Mouse (Mus musculus) stomach, embryonic 16.5 days (tissue): ENCODE data around the gene Il17d. TPM values are rescaled to one million over a fixed set of nuclear protein-coding genes. Genes with fewer than 3 reads are reported as not detected.

ENCODE experiments used
- ATAC-seq: fragments of 200-750 bp; cut with Nextera tagmentation; 2 replicates; pipeline ENCODE4 v1.8.0; 2017; ENCODE audit warnings: moderate number of reproducible peaks, moderate TSS enrichment; ENCODE audit not compliant: insufficient read depth, low FRiP score
- H3K27ac ChIP-seq: fragments of 300-500 bp; sonication (generic); 2 replicates; pipeline ENCODE4 v1.5.1; 2014; ENCODE audit warnings: low read length
- H3K27me3 ChIP-seq: fragments of 300-500 bp; sonication (generic); 2 replicates; pipeline ENCODE4 v1.6.1; 2014; ENCODE audit warnings: low read length, control low read depth, mixed read lengths; ENCODE audit not compliant: control insufficient read depth, insufficient read depth
- H3K36me3 ChIP-seq: fragments of 300-500 bp; sonication (generic); 2 replicates; pipeline ENCODE4 v1.6.1; 2014; ENCODE audit warnings: low read length; ENCODE audit not compliant: control insufficient read depth, insufficient read depth
- H3K4me1 ChIP-seq: fragments of 300-500 bp; sonication (generic); 2 replicates; pipeline ENCODE4 v1.6.1; 2014; ENCODE audit warnings: low read length, control low read depth, mixed read lengths; ENCODE audit not compliant: control insufficient read depth, insufficient read depth
- H3K4me2 ChIP-seq: fragments of 300-500 bp; sonication (generic); 2 replicates; pipeline ENCODE4 v1.6.1; 2014; ENCODE audit warnings: low read depth, low read length, mixed read lengths
- H3K4me3 ChIP-seq: fragments of 300-500 bp; sonication (generic); replicated peaks from 2 replicates; pipeline ENCODE4 v1.5.1; 2014; ENCODE audit warnings: mild to moderate bottlenecking, low read length
- H3K9ac ChIP-seq: fragments of 300-500 bp; sonication (generic); 2 replicates; pipeline ENCODE4 v1.6.1; 2014; ENCODE audit warnings: low read length
- H3K9me3 ChIP-seq: fragments of 300-500 bp; sonication (generic); replicated peaks from 2 replicates; pipeline ENCODE4 v1.6.1; 2016; ENCODE audit warnings: low read length, control low read depth; ENCODE audit not compliant: control insufficient read depth
- WGBS: fragments of 180-500 bp; shearing (Covaris S2); extraction: QIAGEN DNeasy Blood & Tissue Kit; methylation state at CpG from one replicate; pipeline ENCODE4 v1.1.7; 2014; 5-methylcytosine and 5-hydroxymethylcytosine counted together
- polyA plus RNA-seq: library from polyadenylated mRNA; unstranded; fragments of >200 nt; fragmentation: Nextera tagmentation; extraction: Ambion mirVana; gene quantifications from 2 replicates; pipeline ENCODE4 v1.2.1, GENCODE M21; 2015

Il17d gene
- polyA plus RNA-seq, 1 experiment from 2014 or later = 3.2 TPM

- no peak overlapping the region for H3K27ac ChIP-seq
- 50% methylated on average over 3 of the region's 3 CpGs for WGBS
- H3K27me3 ChIP-seq = no peaks in the 10 kb centered on the region
Measured at GRCm38 (mm10) chr14:57533214-57533613, 8.6 kb downstream of the Il17d start.

GRCm38 (mm10) chr14:57533841-57534240 is 9.3 kb downstream of the Il17d start:
- ATAC-seq = no peak
- H3K9me3 ChIP-seq = no peaks in the 10 kb centered on the region
- H3K4me3 ChIP-seq = no peak overlapping the region
- 36% methylated on average over 11 of the region's 11 CpGs for WGBS
- H3K4me1 ChIP-seq = peaks cover 36% of the 10 kb centered on the region
- H3K4me2 ChIP-seq = no peak overlapping the region
- 0 out of 2 replicates have a peak overlapping the region, but pooled peaks have one; percentile 92 for H3K27ac ChIP-seq
- H3K27me3 ChIP-seq = no peaks in the 10 kb centered on the region
- H3K9ac ChIP-seq = no peak overlapping the region
- H3K36me3 ChIP-seq = no peaks in the 10 kb centered on the region

More at GRCm38 (mm10) chr14:57533214-57533613, 8.6 kb downstream of the Il17d start:
- Histone ChIP-seq H3K9ac (no peak overlapping the region), H3K4me1 (peaks cover 36% of the 10 kb centered on the region), H3K4me3 (no peak overlapping the region), H3K9me3 (no peaks in the 10 kb centered on the region), H3K4me2 (no peak overlapping the region), H3K36me3 (no peaks in the 10 kb centered on the region)
- no peak for ATAC-seq

GRCm38 (mm10) chr14:57534346-57534745 is 9.8 kb downstream of the Il17d start:
- H3K4me2 ChIP-seq = 0 out of 2 replicates have a peak overlapping the region, but pooled peaks have one; percentile 5
- H3K4me3 ChIP-seq = no peak overlapping the region
- WGBS = 20% methylated on average over 5 of the region's 5 CpGs
- no peak for ATAC-seq
- peak overlapping the region; percentile 44; the same call in 1 of the 2 replicates for H3K9ac ChIP-seq
- H3K27ac ChIP-seq = peak overlapping the region; percentile 92
- peaks cover 36% of the 10 kb centered on the region for H3K4me1 ChIP-seq
- H3K36me3 ChIP-seq = no peaks in the 10 kb centered on the region
- H3K9me3 ChIP-seq = no peaks in the 10 kb centered on the region
- H3K27me3 ChIP-seq = no peaks in the 10 kb centered on the region

GRCm38 (mm10) chr14:57534961-57535360 is 10.4 kb downstream of the Il17d start:
- peak overlapping the region; percentile 92 for H3K27ac ChIP-seq
- H3K4me3 ChIP-seq = no peak overlapping the region
- H3K4me2 ChIP-seq = peak overlapping the region; percentile 5; the same call in 1 of the 2 replicates
- 21% methylated on average over 8 of the region's 8 CpGs for WGBS
- H3K9me3 ChIP-seq = no peaks in the 10 kb centered on the region
- peak; percentile 80; the same call in 1 of the 2 replicates for ATAC-seq
- peaks cover 36% of the 10 kb centered on the region for H3K4me1 ChIP-seq
- no peaks in the 10 kb centered on the region for H3K36me3 ChIP-seq
- H3K9ac ChIP-seq = peak overlapping the region; percentile 44; the same call in 1 of the 2 replicates
- H3K27me3 ChIP-seq = no peaks in the 10 kb centered on the region

GRCm38 (mm10) chr14:57535646-57536045 is 11.1 kb downstream of the Il17d start:
- Histone ChIP-seq H3K36me3 (no peaks in the 10 kb centered on the region), H3K9me3 (no peaks in the 10 kb centered on the region), H3K27ac (peak overlapping the region; percentile 92), H3K9ac (no peak overlapping the region), H3K4me1 (peaks cover 36% of the 10 kb centered on the region), H3K4me2 (0 out of 2 replicates have a peak overlapping the region, but pooled peaks have one; percentile 6), H3K4me3 (no peak overlapping the region), H3K27me3 (no peaks in the 10 kb centered on the region)
- ATAC-seq = peak; percentile 39; the same call in 1 of the 2 replicates
- 38% methylated on average over 6 of the region's 6 CpGs for WGBS

GRCm38 (mm10) chr14:57536820-57537219 is 12.2 kb downstream of the Il17d start:
- H3K27me3 ChIP-seq = no peaks in the 10 kb centered on the region
- H3K4me3 ChIP-seq = no peak overlapping the region
- peaks cover 36% of the 10 kb centered on the region for H3K4me1 ChIP-seq
- no peak overlapping the region for H3K9ac ChIP-seq
- no peak overlapping the region for H3K4me2 ChIP-seq
- no peaks in the 10 kb centered on the region for H3K36me3 ChIP-seq
- H3K27ac ChIP-seq = peak overlapping the region; percentile 39
- WGBS = 59% methylated on average over 9 of the region's 9 CpGs
- no peak for ATAC-seq
- no peaks in the 10 kb centered on the region for H3K9me3 ChIP-seq

- H3K4me3 ChIP-seq = no peak overlapping the region
- 26% methylated on average over 16 of the region's 16 CpGs for WGBS
- peak overlapping the region; percentile 39 for H3K27ac ChIP-seq
- peak overlapping the region; percentile 24; the same call in 1 of the 2 replicates for H3K4me2 ChIP-seq
- no peaks in the 10 kb centered on the region for H3K9me3 ChIP-seq
- peaks cover 36% of the 10 kb centered on the region for H3K4me1 ChIP-seq
- H3K9ac ChIP-seq = peak overlapping the region; percentile 62
- H3K36me3 ChIP-seq = no peaks in the 10 kb centered on the region
- peak; percentile 27; the same call in 1 of the 2 replicates for ATAC-seq
- H3K27me3 ChIP-seq = no peaks in the 10 kb centered on the region
Measured at GRCm38 (mm10) chr14:57537261-57538015, 12.9 kb downstream of the Il17d start.

- H3K4me1 ChIP-seq = peaks cover 21% of the 10 kb centered on the region
- no peak for ATAC-seq
- H3K9ac ChIP-seq = no peak overlapping the region; the same call in 1 of the 2 replicates
- H3K36me3 ChIP-seq = no peaks in the 10 kb centered on the region
- H3K4me3 ChIP-seq = no peak overlapping the region
- WGBS = 63% methylated on average over 11 of the region's 11 CpGs
- no peak overlapping the region for H3K4me2 ChIP-seq
- no peak overlapping the region for H3K27ac ChIP-seq
- H3K27me3 ChIP-seq = no peaks in the 10 kb centered on the region
- no peaks in the 10 kb centered on the region for H3K9me3 ChIP-seq
Measured at GRCm38 (mm10) chr14:57540683-57541082, 16.1 kb downstream of the Il17d start.

- Histone ChIP-seq H3K4me1 (peaks cover 16% of the 10 kb centered on the region), H3K27ac (no peak overlapping the region), H3K36me3 (no peaks in the 10 kb centered on the region), H3K4me3 (no peak overlapping the region), H3K9ac (no peak overlapping the region), H3K4me2 (no peak overlapping the region), H3K27me3 (no peaks in the 10 kb centered on the region), H3K9me3 (no peaks in the 10 kb centered on the region)
- 65% methylated on average over 34 of the region's 34 CpGs for WGBS
- no peak for ATAC-seq
Measured at GRCm38 (mm10) chr14:57542231-57542630, 17.7 kb downstream of the Il17d start.
